Mouse (Mus musculus): ENCODE results near the gene Dppa2. TPM values are rescaled to one million over a fixed set of nuclear protein-coding genes. Genes with fewer than 3 reads are reported as not detected.

Dppa2 gene
- polyA plus RNA-seq, 1 experiment from 2014 or later: not detected

DNA sequence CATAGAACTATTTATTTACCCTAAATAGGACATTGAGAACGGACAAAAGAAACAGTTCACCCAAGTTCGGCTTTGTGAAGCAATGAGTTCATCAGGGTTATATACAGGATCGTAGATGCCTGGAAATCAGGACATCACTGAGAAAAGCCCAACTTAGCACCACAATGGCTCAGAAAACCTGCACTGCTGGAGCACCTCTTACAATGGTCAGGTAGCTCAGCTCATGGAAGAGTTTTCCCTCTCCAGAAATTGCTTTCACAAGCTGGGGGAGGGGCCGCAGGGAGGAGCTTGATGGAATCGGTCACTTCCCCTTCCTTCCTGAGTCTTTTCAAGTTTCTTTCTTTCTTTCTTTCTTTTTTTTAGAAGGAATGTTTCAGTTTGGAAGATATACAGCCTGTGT lies 52.0 kb downstream of the Dppa2 start:
- 75% methylated on average over 5 of the region's 5 CpGs for WGBS (ENCODE audit: insufficient replicate concordance)

GRCm38 (mm10) chr16:48356417-48356816 lies 52.7 kb downstream of the Dppa2 start:
- H3K9me3 ChIP-seq (replicated peaks): no peaks in the 10 kb centered on the region
- no peaks in the 10 kb centered on the region for H3K4me1 ChIP-seq
- no peaks in the 10 kb centered on the region for H3K27me3 ChIP-seq (replicated peaks)
- 78% methylated on average over 1 of the region's 1 CpGs for WGBS (ENCODE audit: insufficient replicate concordance)
- H3K4me2 ChIP-seq: no peak overlapping the region
- no peaks in the 10 kb centered on the region for H3K36me3 ChIP-seq
- ATAC-seq: no peak
- H3K9ac ChIP-seq: no peak overlapping the region
- no peak overlapping the region for H3K27ac ChIP-seq
- H3K4me3 ChIP-seq: no peak overlapping the region

More for the DNA sequence above, 52.0 kb downstream of the Dppa2 start:
- Histone ChIP-seq H3K9ac (no peak overlapping the region), H3K4me2 (no peak overlapping the region), H3K4me3 (no peak overlapping the region), H3K27me3 (replicated peaks) (no peaks in the 10 kb centered on the region), H3K36me3 (no peaks in the 10 kb centered on the region), H3K27ac (no peak overlapping the region), H3K9me3 (replicated peaks) (no peaks in the 10 kb centered on the region), H3K4me1 (no peaks in the 10 kb centered on the region)
- ATAC-seq: no peak

DNA sequence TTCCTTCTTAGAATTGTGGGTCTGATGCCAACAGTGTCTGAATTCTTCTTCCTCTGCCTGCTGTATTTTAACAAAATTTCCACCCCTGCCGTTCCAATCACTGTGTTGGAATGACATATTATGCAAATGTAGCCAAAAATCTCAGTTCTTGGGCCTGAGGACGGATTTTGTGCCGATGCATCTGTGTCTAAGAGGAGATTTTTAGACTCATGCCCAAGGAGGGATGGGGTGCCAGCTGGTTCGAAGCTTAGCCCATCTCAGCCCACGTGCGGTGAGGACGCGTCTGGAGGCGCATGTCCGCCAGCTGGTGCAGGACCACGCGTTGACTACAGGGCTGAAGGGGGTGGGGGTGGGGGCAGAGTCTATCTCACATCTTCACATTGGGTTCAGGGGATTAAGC lies 57.2 kb downstream of the Dppa2 start:
- H3K27ac ChIP-seq: no peak overlapping the region
- H3K4me2 ChIP-seq: no peak overlapping the region
- no peaks in the 10 kb centered on the region for H3K9me3 ChIP-seq (replicated peaks)
- ATAC-seq: no peak
- H3K4me3 ChIP-seq: no peak overlapping the region
- WGBS (ENCODE audit: insufficient replicate concordance): 79% methylated on average over 12 of the region's 12 CpGs
- H3K4me1 ChIP-seq: no peaks in the 10 kb centered on the region
- no peak overlapping the region for H3K9ac ChIP-seq
- no peaks in the 10 kb centered on the region for H3K27me3 ChIP-seq (replicated peaks)
- no peaks in the 10 kb centered on the region for H3K36me3 ChIP-seq

DNA sequence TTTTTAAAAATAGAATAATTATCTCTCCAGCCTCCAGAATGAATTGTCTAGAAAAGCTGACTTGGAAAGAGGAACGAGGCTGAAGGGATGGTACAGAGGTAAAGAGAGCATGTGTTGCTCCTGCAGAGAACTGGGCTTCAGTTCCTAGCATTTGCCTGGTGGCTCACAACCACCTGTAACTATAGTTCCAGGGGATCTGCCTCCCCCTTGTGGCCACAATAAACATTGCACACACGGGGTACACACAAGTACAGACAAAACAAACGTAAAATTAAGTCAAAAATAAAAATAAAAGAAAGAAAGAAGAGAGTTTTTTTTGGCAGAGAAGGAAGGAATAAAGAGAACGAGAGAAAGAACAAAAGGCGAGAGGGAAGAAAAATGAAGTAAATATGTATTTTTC lies 63.1 kb downstream of the Dppa2 start:
- WGBS (ENCODE audit: insufficient replicate concordance): 67% methylated on average over 5 of the region's 5 CpGs
- H3K4me1 ChIP-seq: no peaks in the 10 kb centered on the region
- H3K27ac ChIP-seq: no peak overlapping the region
- no peaks in the 10 kb centered on the region for H3K9me3 ChIP-seq (replicated peaks)
- H3K27me3 ChIP-seq (replicated peaks): no peaks in the 10 kb centered on the region
- no peak overlapping the region for H3K4me2 ChIP-seq
- no peak overlapping the region for H3K4me3 ChIP-seq
- H3K36me3 ChIP-seq: no peaks in the 10 kb centered on the region
- ATAC-seq: no peak
- no peak overlapping the region for H3K9ac ChIP-seq

- no peak overlapping the region for H3K4me2 ChIP-seq
- no peak overlapping the region for H3K27ac ChIP-seq
- WGBS (ENCODE audit: insufficient replicate concordance): 85% methylated on average over 2 of the region's 2 CpGs
- no peaks in the 10 kb centered on the region for H3K4me1 ChIP-seq
- H3K4me3 ChIP-seq: no peak overlapping the region
- H3K27me3 ChIP-seq (replicated peaks): no peaks in the 10 kb centered on the region
- no peak overlapping the region for H3K9ac ChIP-seq
- H3K9me3 ChIP-seq (replicated peaks): no peaks in the 10 kb centered on the region
- no peak for ATAC-seq
- H3K36me3 ChIP-seq: no peaks in the 10 kb centered on the region
Observed at GRCm38 (mm10) chr16:48368096-48368495, 64.4 kb downstream of the Dppa2 start.

Other genes starting within 250 kb of the Dppa2 start
- 0.19 TPM in 1 of 2 replicates, not detected in the other for gene Dppa4, start 20.2 kb upstream of the Dppa2 start, polyA plus RNA-seq (2016; fragmentation: Nextera tagmentation; extraction: Ambion mirVana)
- not detected in 2 replicates for gene Gm5485, start 108.5 kb downstream of the Dppa2 start, polyA plus RNA-seq (2016; fragmentation: Nextera tagmentation; extraction: Ambion mirVana)
- gene Morc1, start 127.3 kb downstream of the Dppa2 start, polyA plus RNA-seq (2016; fragmentation: Nextera tagmentation; extraction: Ambion mirVana): 0.10 TPM in 1 of 2 replicates, not detected in the other

Measured in liver, embryonic 12.5 days (tissue).